Mouse (Mus musculus): ENCODE results near the gene Sike1. TPM values are rescaled to one million over a fixed set of nuclear protein-coding genes. Genes with fewer than 3 reads are reported as not detected.

Sike1 gene
- total and polyA plus RNA-seq, 3 experiments = 15.7 to 27.0 TPM; not detected in 1

- Histone ChIP-seq H3K79me2 (ENCODE audit: control insufficient read depth, insufficient read depth, low read length, poor library complexity) (no peaks in the 10 kb centered on the region; the same call in 1 of the 2 replicates), H3K27ac (ENCODE audit: control insufficient read depth, low read depth, low read length) (no peak overlapping the region), H3K9ac (ENCODE audit: control insufficient read depth, low read depth, low read length, poor library complexity, severe bottlenecking) (no peak overlapping the region), H3K4me1 (ENCODE audit: control insufficient read depth in 1 of 2, insufficient read depth in 2 of 2, low read length in 2 of 2) (peaks cover 2 to 8% of the 10 kb centered on the region in 2 experiments; a peak in 3 of 4 replicates), H3K36me3 (ENCODE audit: control insufficient read depth in 1 of 2, insufficient read depth in 2 of 2, low read length in 2 of 2) (peaks cover 9 to 12% of the 10 kb centered on the region in 2 experiments), H3K4me3 (ENCODE audit: control insufficient read depth in 1 of 2, insufficient read depth in 1 of 2, low read depth in 2 of 2, low read length in 2 of 2) (no peak overlapping the region), H3K27me3 (ENCODE audit: control insufficient read depth in 1 of 2, insufficient read depth in 2 of 2, low read length in 2 of 2) (no peaks in the 10 kb centered on the region; a peak in 2 of 4 replicates), H3K9me3 (replicated peaks; ENCODE audit: insufficient read depth, low read length) (no peaks in the 10 kb centered on the region)
- no peak for DNase-seq (ENCODE audit: low read depth, low spot score)
- TF ChIP-seq ZC3H11A (IDR thresholded peaks at IDR 0.05; ENCODE audit: low read depth, low read length) (no peak), RAD21 (IDR thresholded peaks at IDR 0.05; ENCODE audit: low read depth, low read length) (no peak), RCOR1 (IDR thresholded peaks at IDR 0.05; ENCODE audit: low read depth, low read length) (no peak), JUND (IDR thresholded peaks at IDR 0.05; ENCODE audit: low read depth, low read length) (no peak), UBTF (IDR thresholded peaks at IDR 0.05; ENCODE audit: borderline replicate concordance, insufficient read depth, low read depth, low read length) (no peak), SIN3A (IDR thresholded peaks at IDR 0.05; ENCODE audit: low read length) (no peak), CHD1 (IDR thresholded peaks at IDR 0.05; ENCODE audit: low read depth, low read length) (no peak), MAX (IDR thresholded peaks at IDR 0.05; ENCODE audit: low read length) (no peak), POLR2A (IDR thresholded peaks at IDR 0.05; ENCODE audit: control insufficient read depth in 1 of 2, insufficient read depth in 1 of 2, low read depth in 1 of 2, low read length in 2 of 2, poor library complexity in 1 of 2) (no peak), GATA1 (IDR thresholded peaks at IDR 0.05; ENCODE audit: low read depth, low read length) (no peak), MAFK (IDR thresholded peaks at IDR 0.05; ENCODE audit: borderline replicate concordance, low read depth, low read length) (no peak), TAL1 (IDR thresholded peaks at IDR 0.05; ENCODE audit: low read length) (no peak), GABPA (IDR thresholded peaks at IDR 0.05; ENCODE audit: low read depth, low read length) (no peak), ZMIZ1 (IDR thresholded peaks at IDR 0.05; ENCODE audit: low read depth, low read length) (no peak), POLR2AphosphoS5 (IDR thresholded peaks at IDR 0.05; ENCODE audit: borderline replicate concordance, low read depth, low read length) (no peak), E2F4 (IDR thresholded peaks at IDR 0.05; ENCODE audit: borderline replicate concordance, low read depth, low read length) (no peak), ZKSCAN1 (IDR thresholded peaks at IDR 0.05; ENCODE audit: low read depth, low read length) (no peak), CTCF (IDR thresholded peaks at IDR 0.05 in 2 of 3, conservative IDR thresholded peaks at IDR 0.05 in 1 of 3; ENCODE audit: control insufficient read depth in 1 of 3, insufficient read depth in 1 of 3, low read depth in 2 of 3, low read length in 3 of 3, poor library complexity in 1 of 3, severe bottlenecking in 1 of 3) (no peak), POLR2AphosphoS2 (IDR thresholded peaks at IDR 0.05; ENCODE audit: low read length) (no peak)
Measured at GRCm38 (mm10) chr3:102997036-102997435, 1.5 kb downstream of the Sike1 start.

- no peak overlapping the region for H3K4me3 ChIP-seq (ENCODE audit: control insufficient read depth in 1 of 2, insufficient read depth in 1 of 2, low read depth in 2 of 2, low read length in 2 of 2)
- no peaks in the 10 kb centered on the region for H3K9me3 ChIP-seq (replicated peaks; ENCODE audit: insufficient read depth, low read length)
- H3K79me2 ChIP-seq (ENCODE audit: control insufficient read depth, insufficient read depth, low read length, poor library complexity) = no peaks in the 10 kb centered on the region; the same call in 1 of the 2 replicates
- DNase-seq (ENCODE audit: low read depth, low spot score) = no peak
- peaks cover 9 to 12% of the 10 kb centered on the region in 2 experiments for H3K36me3 ChIP-seq (ENCODE audit: control insufficient read depth in 1 of 2, insufficient read depth in 2 of 2, low read length in 2 of 2)
- H3K27ac ChIP-seq (ENCODE audit: control insufficient read depth, low read depth, low read length) = no peak overlapping the region
- H3K27me3 ChIP-seq (ENCODE audit: control insufficient read depth in 1 of 2, insufficient read depth in 2 of 2, low read length in 2 of 2) = no peaks in the 10 kb centered on the region; a peak in 2 of 4 replicates
- no peak for TF ChIP-seq SIN3A (IDR thresholded peaks at IDR 0.05; ENCODE audit: low read length)
- no peak for TF ChIP-seq MEF2A (IDR thresholded peaks at IDR 0.05; ENCODE audit: extremely low read depth, insufficient replicate concordance, low read depth, low read length, poor library complexity, severe bottlenecking)
- TF ChIP-seq TCF12 (IDR thresholded peaks at IDR 0.05; ENCODE audit: low read depth, low read length) = no peak
- TF ChIP-seq KAT2A (conservative IDR thresholded peaks at IDR 0.05; ENCODE audit: low read depth, low read length) = no peak
- TF ChIP-seq RCOR1 (IDR thresholded peaks at IDR 0.05; ENCODE audit: low read depth, low read length) = no peak
- no peak for TF ChIP-seq JUND (IDR thresholded peaks at IDR 0.05; ENCODE audit: low read depth, low read length)
- no peak for TF ChIP-seq UBTF (IDR thresholded peaks at IDR 0.05; ENCODE audit: borderline replicate concordance, insufficient read depth, low read depth, low read length)
- peaks cover 2 to 8% of the 10 kb centered on the region in 2 experiments; a peak in 3 of 4 replicates for H3K4me1 ChIP-seq (ENCODE audit: control insufficient read depth in 1 of 2, insufficient read depth in 2 of 2, low read length in 2 of 2)
- no peak overlapping the region for H3K9ac ChIP-seq (ENCODE audit: control insufficient read depth, low read depth, low read length, poor library complexity, severe bottlenecking)
Measured at GRCm38 (mm10) chr3:102997591-102997990, 2.1 kb downstream of the Sike1 start.

All from MEL (cell line).